Mouse (Mus musculus) retina, postnatal 1 day (tissue): ENCODE data around the gene Lpin2.
A peak's percentile ranks its signal among the peaks of the same experiment; 100 is the strongest.

ENCODE experiments used
- DNase-seq: peaks from one replicate; pipeline ENCODE4 v3.0.0-alpha.2; 2012

Lpin2 gene

DNA sequence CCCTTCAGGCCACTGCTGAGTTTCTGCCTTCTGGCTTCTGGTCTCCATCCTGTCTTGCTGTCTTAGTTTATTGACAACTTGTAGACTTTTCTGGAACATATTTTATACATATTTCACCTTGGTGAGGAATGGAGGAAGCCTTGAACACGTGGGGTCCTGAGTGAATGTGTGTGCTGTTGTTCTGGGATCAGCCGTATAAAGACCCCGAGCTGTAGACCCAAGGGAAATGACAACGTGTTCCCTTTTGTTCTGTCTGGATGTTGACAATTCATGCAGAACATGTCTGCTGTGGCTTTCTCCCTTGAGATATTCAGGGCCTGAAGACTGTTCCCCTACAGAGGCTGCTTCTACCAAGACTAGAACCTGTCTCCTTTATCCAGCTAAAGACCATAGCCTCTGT lies 5.0 kb upstream of the Lpin2 start:
- DNase-seq: no peak

GRCm38 (mm10) chr17:71177949-71178348 lies 4.4 kb upstream of the Lpin2 start:
- no peak for DNase-seq

DNA sequence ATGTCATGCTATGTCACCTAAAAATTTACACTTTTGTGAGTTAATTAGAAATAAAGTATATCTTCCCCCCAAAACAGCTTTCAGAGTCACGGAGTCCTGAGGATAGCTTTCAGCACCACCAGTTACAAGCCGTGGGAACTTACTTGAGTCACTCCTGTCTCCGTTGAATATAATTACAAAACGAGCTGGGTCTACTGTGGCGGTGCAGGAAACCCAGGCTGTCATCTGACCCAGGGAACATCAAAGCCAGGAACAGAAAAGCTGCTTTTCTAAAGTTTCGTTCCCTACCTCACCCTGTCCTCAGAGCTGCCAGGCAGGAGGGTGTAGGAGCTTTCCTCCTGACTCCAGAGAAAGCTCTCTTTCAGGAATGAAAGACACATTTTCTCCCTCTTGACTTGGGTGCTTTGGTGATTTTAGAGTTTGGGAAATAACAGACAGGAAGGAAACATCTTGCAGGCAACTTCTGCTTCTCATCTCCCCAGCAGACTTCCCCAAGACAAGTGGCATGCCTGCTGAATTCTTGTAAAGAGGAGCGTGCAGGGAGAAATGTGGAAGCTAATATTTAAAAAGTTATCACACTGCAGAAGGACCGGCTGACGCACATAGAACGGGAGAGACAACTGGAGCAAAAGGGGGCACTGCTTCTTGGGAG lies 3.7 kb upstream of the Lpin2 start:
- no peak for DNase-seq

DNA sequence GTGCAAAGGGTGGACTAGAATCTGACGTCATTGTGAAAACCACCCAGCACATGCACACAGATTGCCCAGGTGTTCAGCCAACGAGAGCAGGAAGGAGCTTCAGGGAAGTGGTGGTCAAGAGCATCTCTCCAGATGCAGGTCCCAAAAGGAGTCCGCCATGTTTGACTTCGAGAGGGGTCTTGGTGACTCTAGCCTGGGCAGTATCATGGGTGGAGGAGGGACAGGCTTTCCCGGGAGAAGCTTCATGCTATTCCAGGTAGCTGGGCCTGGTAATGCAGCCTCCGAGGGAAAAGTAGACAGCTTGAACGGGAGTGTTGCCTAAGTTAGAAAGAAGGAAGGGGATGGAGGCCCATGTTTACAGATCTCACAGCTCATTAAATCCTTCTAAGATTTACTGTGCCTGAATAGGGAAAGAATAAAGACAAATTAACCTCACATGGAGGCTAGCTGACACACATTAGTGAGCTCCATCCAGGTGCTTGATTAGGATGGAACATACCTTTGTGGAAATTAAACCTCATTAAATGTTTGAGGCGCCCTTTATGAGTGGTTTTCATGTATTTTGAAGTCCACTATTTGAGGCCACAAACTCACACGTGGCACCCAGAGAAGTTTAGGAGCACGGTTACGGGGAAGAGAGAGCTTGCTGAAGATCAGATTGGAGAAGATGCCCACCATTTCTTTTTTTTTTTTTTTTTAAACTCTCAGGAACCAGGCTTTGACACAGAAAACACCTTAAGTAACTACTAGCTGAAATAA lies 2.6 kb upstream of the Lpin2 start:
- no peak for DNase-seq

- no peak for DNase-seq
Observed at GRCm38 (mm10) chr17:71180601-71181000, 1.8 kb upstream of the Lpin2 start.

GRCm38 (mm10) chr17:71182871-71183656 lies 704 bp downstream of the Lpin2 start:
- peak; percentile 93 for DNase-seq

DNA sequence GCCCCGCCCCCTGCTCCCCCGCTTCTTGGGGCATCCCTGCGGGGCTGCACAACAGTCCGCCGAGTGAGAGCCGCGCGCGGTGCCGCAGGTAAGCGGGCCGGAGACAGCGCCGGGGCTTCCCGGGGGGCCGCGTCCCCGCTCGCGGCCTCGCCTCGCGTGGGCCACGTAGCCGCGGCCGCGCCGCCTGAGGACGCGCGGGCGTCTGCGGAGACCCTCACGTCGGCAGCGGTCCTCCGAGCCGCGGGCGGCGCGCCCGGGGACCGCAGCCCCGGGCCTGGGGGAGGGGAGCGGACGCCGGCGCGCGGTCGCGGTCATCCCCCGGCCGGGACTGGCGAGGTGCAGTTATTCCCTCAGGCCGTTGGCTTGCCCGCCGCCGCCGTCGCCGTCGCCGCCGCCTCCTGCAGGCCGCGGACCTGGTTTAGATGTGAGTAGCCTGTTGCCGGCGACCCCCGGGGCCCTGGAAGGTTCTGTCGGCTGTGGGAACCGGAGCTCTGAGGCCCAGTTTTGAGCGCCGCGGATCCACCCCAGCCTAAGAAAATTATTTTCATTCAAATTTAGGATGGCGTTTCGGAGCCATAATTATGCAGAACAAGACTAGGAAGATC lies 1.4 kb downstream of the Lpin2 start:
- DNase-seq: no peak

DNA sequence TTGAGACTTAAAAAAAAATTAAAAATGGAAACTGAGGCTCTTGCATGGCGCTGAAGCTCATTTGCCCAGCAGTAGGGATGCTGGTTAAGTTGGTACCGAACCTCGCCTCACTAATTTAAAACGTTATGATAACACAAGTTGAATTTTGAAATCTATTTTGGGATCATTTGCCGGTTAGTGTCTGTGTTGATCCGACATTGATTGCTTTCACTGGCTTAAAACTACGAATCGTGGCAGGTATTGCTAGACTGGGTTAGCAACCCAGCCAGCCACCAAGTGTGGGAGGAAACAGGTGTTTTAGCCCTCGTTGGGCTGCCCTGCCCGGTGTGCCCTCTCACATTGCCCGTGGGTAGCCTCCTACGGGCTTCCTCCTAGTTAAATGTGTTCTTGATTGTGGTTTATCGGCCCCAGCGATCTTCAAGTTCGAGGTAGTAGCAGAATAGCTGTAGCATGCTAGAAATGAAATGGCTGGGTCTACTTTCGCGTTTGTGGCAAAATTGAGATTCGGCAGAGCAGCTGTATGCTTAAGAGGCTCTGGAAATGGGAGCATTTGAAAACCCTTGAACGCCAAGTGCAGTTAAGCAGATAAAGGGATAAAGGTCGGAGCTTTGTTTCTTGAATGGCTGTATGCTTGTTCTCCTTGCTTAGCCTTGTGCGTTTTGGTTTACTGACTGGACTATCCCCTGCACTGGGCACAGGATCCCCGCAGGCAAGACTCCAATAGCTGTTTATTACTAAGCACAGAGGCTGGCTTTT lies 2.2 kb downstream of the Lpin2 start:
- peak; percentile 67 for DNase-seq

DNA sequence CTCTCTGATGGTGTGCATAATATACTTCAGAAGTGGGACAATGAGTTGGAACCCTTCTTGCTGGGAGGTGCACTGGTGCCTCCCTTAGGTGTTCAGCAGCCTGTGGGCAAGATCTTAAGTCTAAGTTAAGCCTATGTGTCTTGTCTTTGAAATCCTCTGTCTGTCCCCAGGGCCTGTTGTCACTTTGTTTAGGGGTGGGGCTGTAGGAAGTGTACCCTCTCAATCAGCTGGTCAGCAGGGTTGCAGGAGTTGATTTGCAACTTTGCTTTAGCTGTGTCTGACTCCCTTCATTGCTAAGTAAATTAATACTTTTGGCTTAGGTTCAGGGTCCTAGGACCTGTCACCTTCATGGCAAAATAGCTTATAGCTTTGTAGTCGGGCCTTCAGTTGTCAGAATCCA lies 3.0 kb downstream of the Lpin2 start:
- DNase-seq: no peak

DNA sequence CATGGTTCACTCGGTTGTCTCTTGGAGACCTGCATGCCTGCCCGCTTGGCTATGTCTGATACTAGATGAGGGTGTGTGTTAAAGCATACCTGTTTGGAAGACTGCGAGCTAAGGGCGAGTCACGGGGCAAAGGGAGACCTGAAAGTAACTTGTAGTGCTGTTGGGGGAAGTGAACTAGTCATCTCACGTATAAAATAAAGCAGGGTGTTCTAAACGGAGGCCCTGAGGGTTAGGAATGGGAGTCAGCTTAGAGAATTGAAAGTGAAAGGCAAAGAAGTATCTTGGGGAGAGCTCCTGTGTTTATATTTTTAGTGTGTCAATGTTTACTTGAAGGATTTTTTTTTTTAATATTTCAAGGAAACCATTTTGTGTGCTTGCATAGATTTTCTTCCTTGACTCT lies 8.2 kb downstream of the Lpin2 start:
- DNase-seq: no peak

DNA sequence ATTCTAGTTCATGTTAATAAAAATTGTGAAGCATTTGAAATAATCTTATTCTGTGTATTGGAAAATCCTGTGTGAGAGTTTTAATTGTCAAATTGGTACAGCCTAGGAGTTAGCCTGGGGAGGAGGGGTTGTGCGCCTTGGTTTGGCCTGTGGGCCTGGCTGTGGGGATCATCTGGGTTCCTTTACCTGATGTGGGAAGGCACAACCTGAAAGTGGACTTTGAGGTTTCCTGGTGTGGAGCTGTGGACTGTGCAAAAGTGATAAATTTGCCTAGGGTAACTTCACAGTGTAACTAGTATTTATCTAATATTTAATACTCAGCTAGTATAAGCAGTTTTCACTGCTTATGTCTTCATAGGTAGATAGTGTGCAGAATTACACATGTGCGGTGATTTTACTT lies 8.7 kb downstream of the Lpin2 start:
- no peak for DNase-seq

GRCm38 (mm10) chr17:71191651-71192419 lies 9.5 kb downstream of the Lpin2 start:
- DNase-seq: no peak

- no peak for DNase-seq
Observed at GRCm38 (mm10) chr17:71193019-71193418, 10.7 kb downstream of the Lpin2 start.

- no peak for DNase-seq
Observed at GRCm38 (mm10) chr17:71193485-71193884, 11.1 kb downstream of the Lpin2 start.

GRCm38 (mm10) chr17:71194906-71195632 lies 12.7 kb downstream of the Lpin2 start:
- peak; percentile 7 for DNase-seq

- DNase-seq: peak; percentile 58
Observed at GRCm38 (mm10) chr17:71195633-71196391, 13.5 kb downstream of the Lpin2 start.

DNA sequence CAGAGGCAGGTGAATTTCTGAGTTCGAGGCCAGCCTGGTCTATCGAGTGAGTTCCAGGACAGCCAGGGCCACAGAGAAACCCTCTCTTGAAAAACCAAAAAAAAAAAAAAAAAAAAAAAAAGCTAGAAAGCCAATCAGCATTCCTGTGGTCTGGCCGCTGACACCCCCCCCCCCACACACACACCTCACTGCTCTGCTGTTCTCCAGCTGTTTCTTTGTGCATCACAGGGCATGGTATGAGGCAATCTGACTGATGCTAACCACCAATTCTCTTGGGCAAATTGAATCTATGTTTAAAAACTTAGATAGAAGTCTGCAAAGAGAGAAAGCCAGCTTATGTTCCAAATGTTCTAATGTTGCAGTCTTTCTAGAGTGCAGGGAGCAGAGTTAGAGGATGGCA lies 14.1 kb downstream of the Lpin2 start:
- no peak for DNase-seq

DNA sequence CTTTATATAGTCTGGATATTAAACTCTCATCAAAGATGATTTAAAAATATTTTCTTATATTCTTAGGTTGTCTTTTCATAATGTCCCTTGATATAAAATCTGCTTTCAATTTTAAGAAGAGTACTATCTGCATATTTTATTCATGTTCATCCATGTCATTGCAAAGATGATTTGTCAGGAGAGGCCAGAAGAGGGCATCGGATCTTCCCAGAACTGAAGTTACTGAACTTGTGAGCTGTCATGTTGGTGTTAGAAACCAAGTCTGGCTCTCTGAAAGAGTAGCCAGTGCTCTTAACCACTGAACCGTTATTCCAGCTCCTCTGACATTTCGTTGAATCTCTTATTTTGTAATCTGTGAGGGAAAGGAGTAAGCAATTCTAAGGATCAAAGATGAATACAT lies 17.0 kb downstream of the Lpin2 start:
- no peak for DNase-seq

GRCm38 (mm10) chr17:71202136-71202535 lies 19.8 kb downstream of the Lpin2 start:
- DNase-seq: no peak
